Mouse (Mus musculus) spleen, postnatal 0 days (tissue): ENCODE data around the gene Tfb1m. TPM values are rescaled to one million over a fixed set of nuclear protein-coding genes. Genes with fewer than 3 reads are reported as not detected.

Experiments
- polyA plus RNA-seq: library from polyadenylated mRNA; unstranded; fragments of >200 nt; fragmentation: Nextera tagmentation; extraction: Ambion mirVana; gene quantifications from 2 replicates; pipeline ENCODE4 v1.2.1, GENCODE M21; 2015

Tfb1m gene
- polyA plus RNA-seq: 11.1 and 13.3 TPM in 2 replicates

GRCm38 (mm10) chr17:3557331-3558311 is at the start of gene Tfb1m:
Tfb1m (minus strand) TSS chr17:3557781.

GRCm38 (mm10) chr17:3532254-3532653 is 25.3 kb downstream of the Tfb1m start, which contains the start of gene Cldn20:
Cldn20 (plus strand) TSS chr17:3532554.

Other genes starting within 250 kb of the Tfb1m start
- gene Tiam2, start 231.2 kb downstream of the Tfb1m start, polyA plus RNA-seq: 2.1 and 3.9 TPM in 2 replicates
- gene Cldn20, start 25.2 kb downstream of the Tfb1m start, polyA plus RNA-seq: not detected in 2 replicates
- not detected in 2 replicates for gene Nox3, start 138.5 kb upstream of the Tfb1m start, polyA plus RNA-seq